Mouse (Mus musculus) midbrain, postnatal 0 days (tissue): ENCODE data around the gene Lrrc38. TPM values are rescaled to one million over a fixed set of nuclear protein-coding genes. Genes with fewer than 3 reads are reported as not detected.

Experiments
- ATAC-seq: fragments of 200-750 bp; cut with Nextera tagmentation; 2 replicates; pipeline ENCODE4 v1.8.0; 2017; ENCODE audit warnings: moderate number of reproducible peaks, mild to moderate bottlenecking, moderate TSS enrichment, moderate library complexity; ENCODE audit not compliant: low FRiP score
- DNase-seq: peaks from one replicate; pipeline ENCODE4 v3.0.0-alpha.2; 2015; ENCODE audit warnings: low spot score
- H3K27ac ChIP-seq: fragments of 300-500 bp; sonication (generic); 2 replicates; pipeline ENCODE4 v1.5.1; 2014; ENCODE audit warnings: low read depth, mild to moderate bottlenecking, low read length, mixed read lengths
- H3K27me3 ChIP-seq: fragments of 300-500 bp; sonication (generic); 2 replicates; pipeline ENCODE4 v1.6.1; 2014; ENCODE audit warnings: low read length, control low read depth, mixed read lengths; ENCODE audit not compliant: insufficient read depth
- H3K36me3 ChIP-seq: fragments of 300-500 bp; sonication (generic); 2 replicates; pipeline ENCODE4 v1.6.1; 2014; ENCODE audit warnings: low read length, control low read depth, mixed read lengths; ENCODE audit not compliant: insufficient read depth
- H3K4me1 ChIP-seq: fragments of 300-500 bp; sonication (generic); 2 replicates; pipeline ENCODE4 v1.6.1; 2014; ENCODE audit warnings: mild to moderate bottlenecking, control low read depth, antibody characterized with exemption, low read length, mixed read lengths; ENCODE audit not compliant: insufficient read depth
- H3K4me2 ChIP-seq: fragments of 300-500 bp; sonication (generic); 2 replicates; pipeline ENCODE4 v1.6.1; 2014; ENCODE audit warnings: low read depth, mild to moderate bottlenecking, low read length, mixed read lengths; ENCODE audit not compliant: poor library complexity, severe bottlenecking
- H3K4me3 ChIP-seq: fragments of 300-500 bp; sonication (generic); 2 replicates; pipeline ENCODE4 v1.5.1; 2014; ENCODE audit warnings: low read depth, mild to moderate bottlenecking, low read length, moderate library complexity
- H3K9ac ChIP-seq: fragments of 300-500 bp; sonication (generic); replicated peaks from 2 replicates; pipeline ENCODE4 v1.6.1; 2014; ENCODE audit warnings: mild to moderate bottlenecking, low read length, moderate library complexity, mixed read lengths; ENCODE audit not compliant: poor library complexity, severe bottlenecking
- H3K9me3 ChIP-seq: fragments of 300-500 bp; sonication (generic); 2 replicates; pipeline ENCODE4 v1.6.1; 2016; ENCODE audit warnings: low read length, control low read depth
- CTCF ChIP-seq: IDR thresholded peaks from 2 replicates; pipeline ENCODE4 v1.5.1; 2016; ENCODE audit warnings: antibody characterized with exemption, mild to moderate bottlenecking
- WGBS: fragments of 180-500 bp; shearing (Covaris S2); extraction: QIAGEN DNeasy Blood & Tissue Kit; methylation state at CpG from one replicate; pipeline ENCODE4 v1.1.7; 2014; 5-methylcytosine and 5-hydroxymethylcytosine counted together
- polyA plus RNA-seq: library from polyadenylated mRNA; unstranded; fragments of >200 nt; fragmentation: Nextera tagmentation; extraction: Ambion mirVana; gene quantifications from 2 replicates; pipeline ENCODE4 v1.2.1, GENCODE M21; 2015
- total RNA-seq: library from RNA; depleted of rRNA; stranded (reverse); fragments of >200 nt; gene quantifications from 2 replicates; pipeline ENCODE4 v1.2.3, GENCODE M21; 2014; rRNA removed

The Lrrc38 gene
- total RNA-seq (0.33 and 2.3 TPM in 2 replicates), polyA plus RNA-seq (0.64 and 0.67 TPM in 2 replicates)

GRCm38 (mm10) chr4:143349484-143349906 lies at the start of gene Lrrc38:
TSS of gene Lrrc38 (plus strand) at chr4:143349757.
- WGBS: under 1% methylated on average over 19 of the region's 19 CpGs
- Histone ChIP-seq H3K9ac (peak within 1 kb of the TSS; percentile 63), H3K27me3 (peaks cover 32% of the 10 kb centered on the region), H3K4me3 (peak within 1 kb of the TSS; percentile 53), H3K4me1 (no peaks in the 10 kb centered on the region; the same call in 1 of the 2 replicates), H3K9me3 (no peaks in the 10 kb centered on the region), H3K4me2 (peak within 1 kb of the TSS; percentile 99), H3K36me3 (no peaks in the 10 kb centered on the region), H3K27ac (no peak within 1 kb of the TSS)
- DNase-seq (peak; percentile 45), ATAC-seq (no peak)
- TF ChIP-seq CTCF: no peak

DNA sequence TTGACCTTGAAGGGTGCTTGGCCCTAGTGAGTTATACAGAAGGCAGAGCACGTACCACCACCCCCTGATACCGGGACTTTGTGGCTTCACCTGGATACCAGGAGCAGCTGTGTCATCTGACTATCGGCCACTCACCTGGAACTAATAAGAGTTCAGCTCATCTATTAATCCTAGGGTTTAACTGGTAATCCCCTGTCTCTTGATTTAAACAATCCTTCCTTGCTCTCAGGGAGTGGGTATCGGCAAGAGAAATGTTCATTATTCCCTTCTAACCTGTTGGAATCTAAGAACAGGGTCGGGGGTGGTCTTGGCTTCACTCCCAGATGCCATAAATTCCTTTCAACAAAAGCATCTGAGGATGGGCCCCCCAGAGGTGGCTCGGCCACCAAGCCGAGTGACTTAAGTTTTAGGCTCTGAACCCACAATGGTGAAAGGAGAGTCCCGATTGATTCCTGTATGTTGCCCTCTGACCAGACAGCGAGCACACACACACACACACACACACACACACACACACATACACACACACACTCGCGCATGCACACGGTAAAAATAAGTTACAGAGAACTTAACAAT lies 49.4 kb upstream of the Lrrc38 start:
- peak overlapping the region; percentile 54; the same call in 1 of the 2 replicates for H3K4me2 ChIP-seq
- 0 out of 2 replicates have a peak, but pooled peaks cover 5% of the 10 kb centered on the region for H3K27me3 ChIP-seq
- ATAC-seq (no peak), DNase-seq (no peak)
- no peaks in the 10 kb centered on the region for H3K9me3 ChIP-seq
- no peaks in the 10 kb centered on the region for H3K4me1 ChIP-seq
- WGBS: 19% methylated on average over 12 of the region's 12 CpGs
- H3K36me3 ChIP-seq: no peaks in the 10 kb centered on the region
- H3K4me3 ChIP-seq: no peak overlapping the region
- H3K27ac ChIP-seq: no peak overlapping the region
- no peak overlapping the region for H3K9ac ChIP-seq
- no peak for TF ChIP-seq CTCF

DNA sequence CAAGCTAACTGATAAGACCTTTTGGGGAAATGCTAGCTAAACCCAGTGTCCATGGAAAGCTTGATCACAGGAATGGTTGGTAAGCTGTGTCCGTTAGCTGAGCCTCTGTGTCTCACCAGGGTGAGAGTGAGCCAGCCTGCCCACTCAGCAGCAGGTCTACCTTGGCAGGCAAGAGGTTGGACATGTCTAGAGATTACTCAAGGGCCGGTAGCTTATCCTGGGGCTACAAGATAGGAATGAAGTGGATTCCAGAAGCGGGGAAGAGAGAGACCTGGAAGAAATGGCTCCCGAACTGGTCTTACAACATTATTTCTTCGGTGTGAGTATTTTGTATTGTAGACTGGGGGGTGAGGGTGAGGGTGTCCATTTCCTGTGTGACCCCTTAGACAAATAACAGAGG lies 48.5 kb upstream of the Lrrc38 start:
- ATAC-seq (no peak), DNase-seq (no peak)
- no peak for TF ChIP-seq CTCF
- Histone ChIP-seq H3K36me3 (no peaks in the 10 kb centered on the region), H3K27me3 (0 out of 2 replicates have a peak, but pooled peaks cover 5% of the 10 kb centered on the region), H3K4me2 (no peak overlapping the region), H3K9ac (no peak overlapping the region), H3K27ac (no peak overlapping the region), H3K9me3 (no peaks in the 10 kb centered on the region), H3K4me1 (no peaks in the 10 kb centered on the region), H3K4me3 (no peak overlapping the region)
- 80% methylated on average over 5 of the region's 5 CpGs for WGBS

- no peaks in the 10 kb centered on the region for H3K4me1 ChIP-seq
- H3K4me3 ChIP-seq: no peak overlapping the region
- H3K9ac ChIP-seq: no peak overlapping the region
- no peaks in the 10 kb centered on the region for H3K9me3 ChIP-seq
- no peak for TF ChIP-seq CTCF
- H3K4me2 ChIP-seq: no peak overlapping the region
- ATAC-seq (no peak), DNase-seq (no peak)
- H3K27me3 ChIP-seq: 0 out of 2 replicates have a peak, but pooled peaks cover 5% of the 10 kb centered on the region
- no peaks in the 10 kb centered on the region for H3K36me3 ChIP-seq
- H3K27ac ChIP-seq: no peak overlapping the region
- 62% methylated on average over 4 of the region's 4 CpGs for WGBS
Measured at GRCm38 (mm10) chr4:143301875-143302274, 47.7 kb upstream of the Lrrc38 start.

DNA sequence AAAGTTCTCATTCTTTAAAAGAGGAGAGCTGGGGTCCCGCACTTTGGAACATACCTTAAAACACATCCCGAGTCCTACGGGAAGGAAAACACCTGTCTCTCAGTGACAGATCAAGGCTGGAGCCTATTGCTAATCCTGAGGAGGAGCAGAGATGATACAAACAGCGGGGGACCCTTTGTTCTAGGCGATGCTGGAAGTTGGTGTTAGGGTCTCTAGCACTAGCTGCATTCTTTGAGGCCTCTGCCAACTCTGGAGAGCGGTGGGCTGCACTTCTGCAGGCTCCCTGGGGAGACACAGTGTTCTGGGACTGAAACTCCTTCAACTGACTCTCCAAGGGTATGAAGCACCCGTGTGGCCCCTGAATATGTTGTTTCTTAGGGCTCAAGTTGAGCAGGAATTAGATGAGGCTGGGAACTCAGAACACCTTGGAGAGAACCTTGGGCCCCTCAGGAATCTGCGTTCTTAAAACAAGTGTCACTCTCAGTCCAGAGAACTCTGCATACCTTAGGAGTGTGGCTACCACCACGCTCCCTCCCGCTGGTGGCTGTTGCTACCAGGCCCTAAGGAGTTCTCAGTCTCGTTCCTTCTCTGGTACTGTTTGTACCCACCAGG lies 47.2 kb upstream of the Lrrc38 start:
- Histone ChIP-seq H3K27ac (no peak overlapping the region), H3K9ac (no peak overlapping the region), H3K9me3 (no peaks in the 10 kb centered on the region), H3K36me3 (no peaks in the 10 kb centered on the region), H3K4me1 (no peaks in the 10 kb centered on the region), H3K4me3 (no peak overlapping the region), H3K27me3 (0 out of 2 replicates have a peak, but pooled peaks cover 5% of the 10 kb centered on the region), H3K4me2 (no peak overlapping the region)
- no peak for DNase-seq
- WGBS: 40% methylated on average over 11 of the region's 11 CpGs
- no peak for ATAC-seq
- TF ChIP-seq CTCF: no peak

DNA sequence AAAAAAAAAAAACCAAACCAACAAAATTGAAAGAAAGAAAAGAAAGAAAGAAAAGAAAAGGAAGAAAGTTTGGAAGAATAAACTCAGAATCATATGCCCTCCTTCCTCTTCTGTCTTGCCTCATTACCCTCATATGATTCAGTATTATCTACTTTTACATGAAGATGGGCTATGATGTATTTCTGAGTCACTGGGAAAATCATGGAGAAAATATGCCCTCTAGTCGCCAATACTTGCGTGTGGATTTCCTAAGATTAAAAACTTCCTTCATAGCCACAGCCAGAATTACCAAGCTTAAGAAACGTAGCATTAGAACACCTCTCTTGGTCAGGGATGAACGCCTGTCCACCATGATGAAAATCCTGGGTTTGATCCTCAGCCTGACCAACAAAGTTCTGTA lies 44.5 kb upstream of the Lrrc38 start:
- no peaks in the 10 kb centered on the region for H3K36me3 ChIP-seq
- no peak overlapping the region for H3K27ac ChIP-seq
- no peak overlapping the region for H3K4me2 ChIP-seq
- H3K9ac ChIP-seq: no peak overlapping the region
- WGBS: 92% methylated on average over 4 of the region's 4 CpGs
- no peaks in the 10 kb centered on the region for H3K9me3 ChIP-seq
- no peak for TF ChIP-seq CTCF
- H3K4me1 ChIP-seq: no peaks in the 10 kb centered on the region
- H3K4me3 ChIP-seq: no peak overlapping the region
- no peaks in the 10 kb centered on the region for H3K27me3 ChIP-seq
- no peak for DNase-seq
- no peak for ATAC-seq
